Mouse (Mus musculus) heart, embryonic 16.5 days (tissue): Measurements from ENCODE around the gene Trpm8. TPM values are rescaled to one million over a fixed set of nuclear protein-coding genes. Genes with fewer than 3 reads are reported as not detected.

Experiments
- ATAC-seq: fragments of 200-750 bp; cut with Nextera tagmentation; replicated peaks from 2 replicates; pipeline ENCODE4 v1.8.0; 2017; ENCODE audit warnings: moderate number of reproducible peaks; ENCODE audit not compliant: insufficient read depth, low FRiP score; ENCODE audit errors: extremely low read depth
- H3K27ac ChIP-seq: fragments of 300-500 bp; sonication (generic); 2 replicates; pipeline ENCODE4 v1.5.1; 2014; ENCODE audit warnings: mild to moderate bottlenecking, low read length, control low read depth, moderate library complexity
- H3K27me3 ChIP-seq: fragments of 300-500 bp; sonication (generic); 2 replicates; pipeline ENCODE4 v1.6.1; 2014; ENCODE audit warnings: low read length, mixed read lengths; ENCODE audit not compliant: control insufficient read depth, insufficient read depth
- H3K36me3 ChIP-seq: fragments of 300-500 bp; sonication (generic); 2 replicates; pipeline ENCODE4 v1.6.1; 2014; ENCODE audit not compliant: control insufficient read depth, insufficient read depth
- H3K4me1 ChIP-seq: fragments of 300-500 bp; sonication (generic); 2 replicates; pipeline ENCODE4 v1.6.1; 2014; ENCODE audit warnings: low read length, mixed read lengths; ENCODE audit not compliant: control insufficient read depth, insufficient read depth
- H3K4me2 ChIP-seq: fragments of 300-500 bp; sonication (generic); 2 replicates; pipeline ENCODE4 v1.6.1; 2014; ENCODE audit warnings: low read depth, mild to moderate bottlenecking, control low read depth, low read length
- H3K4me3 ChIP-seq: fragments of 300-500 bp; sonication (generic); 2 replicates; pipeline ENCODE4 v1.5.1; 2014; ENCODE audit warnings: mild to moderate bottlenecking, control low read depth, low read length
- H3K9ac ChIP-seq: fragments of 300-500 bp; sonication (generic); 2 replicates; pipeline ENCODE4 v1.6.1; 2014; ENCODE audit warnings: low read length, control low read depth
- H3K9me3 ChIP-seq: fragments of 300-500 bp; sonication (generic); replicated peaks from 2 replicates; pipeline ENCODE4 v1.6.1; 2016; ENCODE audit warnings: low read length; ENCODE audit not compliant: control insufficient read depth
- WGBS: fragments of 180-500 bp; shearing (Covaris S2); extraction: QIAGEN DNeasy Blood & Tissue Kit; methylation state at CpG from one replicate; pipeline ENCODE4 v1.1.7; 2014; 5-methylcytosine and 5-hydroxymethylcytosine counted together
- polyA plus RNA-seq: library from polyadenylated mRNA; unstranded; fragments of >200 nt; fragmentation: Nextera tagmentation; extraction: Ambion mirVana; gene quantifications from 2 replicates; pipeline ENCODE4 v1.2.1, GENCODE M21; 2015

Trpm8 gene
- polyA plus RNA-seq, 1 experiment from 2014 or later: not detected

- no peak for ATAC-seq
- no peak overlapping the region for H3K27ac ChIP-seq
- H3K4me1 ChIP-seq: no peaks in the 10 kb centered on the region
- no peak overlapping the region for H3K4me3 ChIP-seq
- H3K4me2 ChIP-seq: no peak overlapping the region
- H3K9me3 ChIP-seq: peaks cover 75% of the 10 kb centered on the region
- WGBS: 57% methylated on average over 5 of the region's 5 CpGs
- no peaks in the 10 kb centered on the region for H3K36me3 ChIP-seq
- no peaks in the 10 kb centered on the region for H3K27me3 ChIP-seq
- no peak overlapping the region for H3K9ac ChIP-seq
Observed at GRCm38 (mm10) chr1:88243861-88244260, 33.6 kb upstream of the Trpm8 start.

DNA sequence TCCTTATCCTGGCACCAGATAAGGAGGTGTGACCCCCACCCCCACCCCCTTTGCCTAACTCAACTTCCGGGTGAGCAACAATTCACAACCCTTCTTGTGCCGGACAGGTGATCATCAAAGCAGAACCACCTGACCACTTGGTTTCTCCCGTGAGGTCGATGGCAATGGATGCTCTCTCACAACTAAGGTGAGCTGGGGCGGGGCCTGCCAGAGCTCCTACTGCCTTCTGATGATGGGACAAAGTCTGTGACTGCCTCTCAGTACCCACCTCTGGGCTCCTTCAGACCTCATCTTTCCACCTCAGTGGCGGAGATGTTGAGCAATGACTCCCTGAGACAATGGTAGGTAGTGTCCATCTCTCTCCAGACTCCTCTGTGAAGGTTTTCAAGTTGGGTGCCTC, 31.6 kb upstream of the Trpm8 start:
- no peaks in the 10 kb centered on the region for H3K4me1 ChIP-seq
- no peak overlapping the region for H3K4me2 ChIP-seq
- no peak overlapping the region for H3K4me3 ChIP-seq
- H3K36me3 ChIP-seq: no peaks in the 10 kb centered on the region
- H3K9ac ChIP-seq: no peak overlapping the region
- 71% methylated on average over 6 of the region's 6 CpGs for WGBS
- no peak overlapping the region for H3K27ac ChIP-seq
- no peaks in the 10 kb centered on the region for H3K27me3 ChIP-seq
- H3K9me3 ChIP-seq: peaks cover 75% of the 10 kb centered on the region
- no peak for ATAC-seq

- no peak overlapping the region for H3K9ac ChIP-seq
- no peak overlapping the region for H3K4me2 ChIP-seq
- H3K27me3 ChIP-seq: no peaks in the 10 kb centered on the region
- no peaks in the 10 kb centered on the region for H3K36me3 ChIP-seq
- no peak for ATAC-seq
- peaks cover 75% of the 10 kb centered on the region for H3K9me3 ChIP-seq
- no peak overlapping the region for H3K4me3 ChIP-seq
- WGBS: 43% methylated on average over 6 of the region's 6 CpGs
- no peak overlapping the region for H3K27ac ChIP-seq
- H3K4me1 ChIP-seq: no peaks in the 10 kb centered on the region
Observed at GRCm38 (mm10) chr1:88246386-88246785, 31.1 kb upstream of the Trpm8 start.

- H3K9ac ChIP-seq: no peak overlapping the region
- WGBS: 42% methylated on average over 2 of the region's 2 CpGs
- no peaks in the 10 kb centered on the region for H3K4me1 ChIP-seq
- no peaks in the 10 kb centered on the region for H3K27me3 ChIP-seq
- peaks cover 75% of the 10 kb centered on the region for H3K9me3 ChIP-seq
- H3K36me3 ChIP-seq: no peaks in the 10 kb centered on the region
- no peak overlapping the region for H3K4me2 ChIP-seq
- ATAC-seq: no peak
- no peak overlapping the region for H3K4me3 ChIP-seq
- no peak overlapping the region for H3K27ac ChIP-seq
Observed at GRCm38 (mm10) chr1:88247660-88248059, 29.8 kb upstream of the Trpm8 start.

GRCm38 (mm10) chr1:88248658-88249057, 28.8 kb upstream of the Trpm8 start:
- Histone ChIP-seq H3K9ac (no peak overlapping the region), H3K4me3 (no peak overlapping the region), H3K4me1 (no peaks in the 10 kb centered on the region), H3K27ac (no peak overlapping the region), H3K36me3 (no peaks in the 10 kb centered on the region), H3K4me2 (no peak overlapping the region), H3K9me3 (peaks cover 75% of the 10 kb centered on the region), H3K27me3 (no peaks in the 10 kb centered on the region)
- no peak for ATAC-seq
- WGBS: 59% methylated on average over 4 of the region's 4 CpGs

GRCm38 (mm10) chr1:88249596-88249995, 27.9 kb upstream of the Trpm8 start:
- H3K9me3 ChIP-seq: peaks cover 74% of the 10 kb centered on the region
- H3K36me3 ChIP-seq: no peaks in the 10 kb centered on the region
- no peak for ATAC-seq
- no peaks in the 10 kb centered on the region for H3K4me1 ChIP-seq
- H3K27me3 ChIP-seq: no peaks in the 10 kb centered on the region
- no peak overlapping the region for H3K4me2 ChIP-seq
- WGBS: 72% methylated on average over 7 of the region's 7 CpGs
- H3K9ac ChIP-seq: no peak overlapping the region
- no peak overlapping the region for H3K27ac ChIP-seq
- H3K4me3 ChIP-seq: no peak overlapping the region

DNA sequence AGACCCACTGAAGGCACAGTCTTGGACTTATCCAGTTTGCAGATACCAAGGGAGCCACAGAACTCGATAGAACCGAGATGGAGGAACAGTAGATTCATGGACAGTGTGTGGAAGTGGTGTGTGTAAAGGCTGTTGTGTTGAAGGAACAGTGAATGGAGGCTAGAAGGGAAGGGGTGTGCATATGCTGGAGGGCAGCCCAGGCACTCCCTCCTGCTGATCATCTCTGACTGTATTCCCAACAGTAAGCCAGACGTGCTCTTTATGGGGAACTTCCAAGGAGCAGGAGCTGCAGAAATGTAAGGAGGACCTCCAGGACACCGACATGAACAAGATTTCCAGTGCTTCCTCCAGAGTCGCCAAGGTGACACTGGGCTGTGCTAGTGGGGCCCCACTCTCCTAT, 27.4 kb upstream of the Trpm8 start:
- WGBS: 76% methylated on average over 5 of the region's 5 CpGs
- Histone ChIP-seq H3K9ac (no peak overlapping the region), H3K4me2 (no peak overlapping the region), H3K9me3 (peaks cover 77% of the 10 kb centered on the region), H3K36me3 (no peaks in the 10 kb centered on the region), H3K4me3 (no peak overlapping the region), H3K27me3 (no peaks in the 10 kb centered on the region), H3K27ac (no peak overlapping the region), H3K4me1 (no peaks in the 10 kb centered on the region)
- ATAC-seq: no peak

DNA sequence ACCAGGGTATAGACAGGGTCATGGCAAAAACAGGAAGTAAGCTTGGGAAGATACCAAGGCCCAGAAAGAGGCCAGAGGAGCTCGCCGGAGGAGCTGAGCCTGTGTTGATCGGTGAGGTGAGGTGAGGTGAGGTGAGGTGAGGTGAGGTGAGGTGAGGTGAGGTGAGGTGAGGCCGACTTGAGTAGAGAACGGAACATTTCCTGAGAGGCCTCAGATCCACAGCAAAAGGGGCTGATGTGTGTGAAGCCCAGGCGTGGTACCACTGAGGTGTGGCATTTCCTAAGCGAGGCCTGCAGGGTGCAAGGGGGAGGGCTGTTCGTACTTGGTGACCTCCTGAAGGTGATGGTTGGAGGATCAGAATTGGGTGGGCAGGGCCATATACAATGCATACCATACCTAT, 24.4 kb upstream of the Trpm8 start:
- Histone ChIP-seq H3K27me3 (no peaks in the 10 kb centered on the region), H3K4me1 (no peaks in the 10 kb centered on the region), H3K9me3 (peaks cover 53% of the 10 kb centered on the region), H3K4me3 (no peak overlapping the region), H3K4me2 (no peak overlapping the region), H3K36me3 (no peaks in the 10 kb centered on the region), H3K27ac (no peak overlapping the region), H3K9ac (no peak overlapping the region)
- 71% methylated on average over 8 of the region's 8 CpGs for WGBS
- ATAC-seq: no peak

DNA sequence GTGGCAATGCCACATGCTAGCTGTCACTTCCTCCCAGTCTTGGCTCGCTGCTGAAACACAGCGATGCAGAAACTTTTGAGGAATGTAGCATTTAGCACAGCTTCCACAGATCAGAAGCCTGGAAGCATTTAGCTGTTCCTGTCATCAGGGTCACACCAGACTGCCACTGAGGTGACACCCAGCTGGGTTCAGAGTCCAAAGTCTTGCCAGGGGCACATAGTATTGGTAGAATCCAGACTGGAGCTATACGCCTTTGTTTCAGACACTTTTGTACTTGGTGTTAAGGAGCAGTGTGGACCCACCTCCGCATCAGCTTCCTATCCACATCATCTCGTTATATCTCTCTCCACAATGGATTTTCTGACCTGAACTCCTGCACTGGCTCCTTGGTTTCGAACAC, 23.9 kb upstream of the Trpm8 start:
- 62% methylated on average over 6 of the region's 6 CpGs for WGBS
- no peak overlapping the region for H3K27ac ChIP-seq
- H3K36me3 ChIP-seq: no peaks in the 10 kb centered on the region
- no peaks in the 10 kb centered on the region for H3K4me1 ChIP-seq
- ATAC-seq: no peak
- H3K4me3 ChIP-seq: no peak overlapping the region
- H3K9ac ChIP-seq: no peak overlapping the region
- no peak overlapping the region for H3K4me2 ChIP-seq
- peaks cover 51% of the 10 kb centered on the region for H3K9me3 ChIP-seq
- no peaks in the 10 kb centered on the region for H3K27me3 ChIP-seq
